Mouse (Mus musculus) mature B cell (primary cell): ENCODE measurements around the gene Rnf40.
"Not testable (repeated sequence)": the region's sequence is repeated elsewhere in the genome, so short reads cannot be mapped to it uniquely, and the experiment has no call there.

ENCODE experiments used
- in situ Hi-C: fragments of 300-500 bp; cut with MboI; formaldehyde crosslinking; loops from 2 replicates; pipeline ENCODE4 v1.14.3; 2019

Gene Rnf40

DNA sequence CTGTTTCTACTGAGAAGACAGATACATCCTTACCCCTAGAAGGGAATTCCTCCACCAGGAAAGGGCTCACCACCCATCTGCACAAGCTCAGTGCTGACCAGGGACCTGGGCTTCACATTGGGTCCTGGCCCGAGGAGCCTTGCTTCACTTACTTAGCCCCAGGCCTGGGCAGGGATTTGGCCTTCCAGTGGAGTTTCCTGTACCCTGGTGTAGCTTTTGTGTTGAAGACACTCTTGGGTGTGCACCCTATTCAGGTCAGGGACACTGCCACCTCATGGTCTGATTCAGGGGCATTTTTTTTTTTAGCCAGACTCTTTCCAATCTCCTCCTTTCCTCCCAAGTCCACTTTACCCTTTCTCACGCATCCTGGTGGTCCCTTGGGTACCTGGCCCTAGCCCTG, 14.3 kb downstream of the Rnf40 start:
- in situ Hi-C loops, result no loop called here

DNA sequence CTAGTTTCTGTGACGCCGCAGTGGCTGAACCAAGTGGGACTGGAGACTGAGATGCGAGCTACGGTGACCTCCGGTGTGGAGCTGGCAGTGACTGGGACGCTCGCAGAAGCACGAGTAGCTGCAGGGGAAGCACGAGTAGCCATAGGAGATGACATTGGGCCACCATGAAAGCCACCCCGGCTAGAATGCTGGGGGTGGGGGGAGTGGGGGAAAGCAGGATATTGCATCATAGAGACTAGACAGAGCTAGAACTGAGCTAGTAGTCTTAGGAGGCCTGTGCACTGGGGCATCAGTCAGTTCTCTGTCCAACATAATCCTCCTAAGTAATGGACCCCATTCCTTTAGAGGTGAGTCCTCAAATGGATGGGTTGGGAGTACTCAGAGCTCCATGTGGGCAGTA, 15.7 kb downstream of the Rnf40 start:
- in situ Hi-C loops, result no loop called here

DNA sequence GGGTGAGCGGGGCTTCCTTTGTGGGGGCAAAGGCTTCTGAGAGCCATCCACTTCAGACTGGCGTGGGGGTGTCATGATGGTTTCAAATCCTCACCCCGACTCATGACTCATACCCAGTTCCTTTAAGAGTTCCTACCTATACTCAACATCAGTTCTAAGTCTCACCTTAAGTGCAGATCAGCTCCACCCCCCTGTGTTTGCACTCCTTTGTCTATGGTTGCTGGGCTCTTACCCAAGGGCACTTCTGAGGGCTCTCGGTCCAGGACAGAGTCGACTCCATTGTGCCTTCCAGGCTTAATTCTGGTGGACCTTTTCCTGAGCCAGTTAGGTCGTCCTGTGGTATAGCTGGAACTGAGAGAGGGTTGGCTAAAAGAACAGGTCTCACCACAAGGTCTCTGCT, 18.6 kb downstream of the Rnf40 start:
- in situ Hi-C loops, result no loop called here

DNA sequence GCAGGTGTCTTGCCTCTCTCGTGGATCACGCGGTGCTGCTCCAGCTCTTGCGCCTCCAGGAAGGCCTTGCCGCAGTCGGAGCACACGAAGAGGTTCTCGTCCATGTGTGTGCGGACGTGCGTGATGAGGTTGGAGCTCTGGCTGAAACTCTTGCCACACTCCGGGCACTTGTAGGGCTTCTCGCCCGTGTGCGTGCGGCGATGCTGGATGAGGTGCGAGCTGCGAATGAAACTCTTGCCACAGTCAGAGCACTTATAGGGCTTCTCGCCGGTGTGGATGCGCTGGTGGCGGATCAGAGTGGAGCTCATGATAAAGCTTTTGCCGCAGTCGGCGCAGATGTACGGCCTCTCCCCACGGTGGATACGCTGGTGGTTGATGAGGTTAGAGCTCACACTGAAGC, 22.4 kb downstream of the Rnf40 start:
- in situ Hi-C loops, result no loop called here

DNA sequence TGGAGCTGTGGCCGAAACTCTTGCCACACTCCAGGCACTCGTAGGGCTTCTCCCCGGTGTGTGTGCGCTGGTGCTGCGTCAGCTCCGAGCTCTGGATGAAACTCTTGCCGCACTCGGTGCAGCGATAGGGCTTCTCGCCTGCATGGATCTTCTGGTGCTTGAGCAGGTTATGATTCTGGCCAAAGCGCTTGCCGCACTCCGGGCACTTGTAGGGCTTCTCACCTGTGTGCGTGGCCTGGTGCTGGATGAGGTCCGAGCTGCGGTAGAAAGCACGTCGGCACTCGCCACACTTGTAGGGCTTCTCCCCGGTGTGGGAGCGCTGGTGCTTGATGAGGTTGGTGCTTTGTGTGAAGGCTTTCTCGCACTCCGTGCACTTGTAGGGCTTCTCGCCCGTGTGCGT, 23.0 kb downstream of the Rnf40 start:
- in situ Hi-C loops, result no loop called here

DNA sequence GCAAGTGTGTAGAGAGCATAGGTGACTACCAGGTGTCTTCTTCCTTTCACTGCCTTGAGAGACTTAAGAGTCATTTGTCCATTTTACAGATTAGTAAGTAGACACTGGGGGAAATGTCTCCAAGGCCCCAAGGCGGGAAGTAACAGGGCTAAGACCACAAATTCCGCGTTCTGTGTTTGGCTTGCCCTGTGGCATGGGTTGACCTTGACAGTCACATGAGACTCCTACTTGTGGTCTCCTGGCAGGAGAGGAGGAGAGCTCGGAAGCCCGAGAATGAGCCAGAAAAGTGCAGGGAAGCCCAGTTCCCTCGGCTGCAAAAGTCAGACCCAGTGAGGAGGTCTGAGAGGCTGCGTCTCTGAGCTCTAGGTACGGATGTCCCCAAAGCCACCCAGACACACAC, 24.9 kb downstream of the Rnf40 start:
- in situ Hi-C loops, result no loop called here

DNA sequence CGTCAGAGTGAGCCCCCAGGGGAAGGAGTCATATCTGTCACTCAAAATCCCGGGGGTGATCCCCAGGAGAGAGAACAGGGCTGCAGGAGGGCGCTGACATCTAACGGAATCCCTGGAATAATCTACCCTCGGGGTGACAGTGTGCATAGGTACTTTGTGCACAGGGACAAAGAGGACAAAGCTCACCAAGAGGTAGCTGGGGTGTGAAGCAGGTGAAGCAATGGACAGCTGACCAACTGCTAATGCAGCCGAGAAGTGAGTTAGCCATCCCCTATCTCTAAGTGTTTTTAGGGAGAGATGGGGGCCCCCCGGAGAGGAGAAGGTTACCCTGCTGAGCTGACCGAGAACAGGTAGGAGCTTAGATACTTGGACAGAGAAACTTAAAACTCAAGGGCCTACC, 25.5 kb downstream of the Rnf40 start:
- in situ Hi-C loops, result no loop called here

DNA sequence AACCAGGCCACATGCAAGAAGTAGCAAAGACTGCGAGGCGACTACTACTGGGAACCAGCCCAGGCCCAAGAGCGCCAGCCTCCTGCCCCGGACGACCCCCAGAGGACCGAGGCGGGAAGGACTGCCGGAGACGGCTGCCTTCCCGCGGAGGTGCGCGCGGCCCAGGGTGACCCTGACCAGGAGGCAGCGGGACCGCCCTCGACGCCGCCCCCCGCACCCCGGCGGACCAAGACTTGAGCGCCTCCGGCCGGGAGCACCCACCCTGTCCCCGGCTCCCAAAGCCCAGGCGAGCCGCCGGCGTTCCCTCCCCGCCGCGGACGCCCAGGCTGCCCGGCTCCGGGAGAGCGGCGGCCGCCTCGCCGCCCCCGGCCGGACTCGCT, 25.9 kb downstream of the Rnf40 start:
- in situ Hi-C loops, result no loop called here

DNA sequence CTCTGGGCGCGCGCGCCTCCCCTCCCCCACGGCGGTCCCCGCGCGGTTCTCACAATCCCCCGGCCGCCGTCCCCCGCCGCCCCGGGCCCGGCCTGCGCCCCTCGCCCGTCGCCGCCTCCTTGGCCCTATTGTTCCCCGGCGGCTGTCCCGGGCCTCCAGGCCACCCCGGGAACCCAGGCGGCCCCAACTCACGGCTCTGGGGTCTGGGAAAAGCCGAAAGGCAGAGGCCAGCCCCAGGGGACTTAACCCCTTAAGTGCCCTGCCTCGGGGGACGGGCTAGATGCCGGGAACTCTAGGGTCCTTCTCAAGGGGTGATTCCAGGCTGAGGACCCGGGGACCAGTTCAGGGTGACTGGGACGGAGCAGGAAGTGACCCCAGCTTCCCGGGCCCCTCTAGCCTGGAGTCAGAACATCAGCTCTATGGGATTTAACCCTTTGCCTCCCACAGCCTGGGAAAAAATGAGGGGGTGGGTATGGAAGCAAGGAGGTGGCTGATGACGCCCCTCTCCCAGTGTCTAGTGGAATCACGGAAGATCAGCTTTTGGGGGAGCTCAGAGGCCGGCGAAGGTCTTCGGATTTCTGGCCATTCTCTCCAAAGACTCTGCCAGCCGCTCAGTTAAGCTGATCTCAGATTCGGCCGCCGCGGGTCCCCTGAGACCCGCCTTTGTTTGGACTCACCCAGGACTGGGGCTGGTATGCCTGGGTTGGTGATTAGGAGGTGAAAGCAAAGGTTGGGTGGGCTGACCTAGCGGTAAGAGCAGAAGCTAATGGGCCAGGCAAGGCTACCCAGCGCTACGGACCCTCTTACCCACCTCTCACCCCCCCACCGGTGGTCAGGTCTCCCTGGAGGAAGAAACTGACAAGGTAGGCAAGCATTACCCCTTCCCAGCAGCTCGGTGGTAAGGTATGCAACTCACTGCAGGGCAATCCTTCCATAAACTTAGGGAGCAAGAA, 26.6 kb downstream of the Rnf40 start, which contains the start of gene Zfp629:
Gene Zfp629 (minus strand): TSS at position 907 of the 953 bp plus-strand sequence.
- in situ Hi-C loops, result no loop called here

DNA sequence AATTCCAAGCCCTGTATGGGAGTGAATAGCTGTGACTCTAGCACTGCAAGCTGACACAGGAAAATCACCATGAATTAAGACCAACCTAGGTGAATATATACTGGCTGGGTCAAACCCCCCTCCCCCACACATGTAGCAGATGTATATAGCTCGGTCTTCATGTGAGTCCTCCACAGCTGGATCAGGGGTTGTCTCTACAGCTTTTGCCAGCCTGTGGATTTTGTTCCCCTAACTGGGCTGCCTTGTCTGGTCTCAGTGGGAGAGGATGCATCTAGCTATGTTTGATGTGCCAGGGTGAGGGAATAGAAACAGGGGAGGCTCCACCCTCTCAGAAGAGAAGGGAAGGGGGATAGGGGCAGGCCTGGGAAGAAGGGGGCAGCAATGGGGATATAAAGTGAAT, 27.8 kb downstream of the Rnf40 start:
- in situ Hi-C loops, result no loop called here

DNA sequence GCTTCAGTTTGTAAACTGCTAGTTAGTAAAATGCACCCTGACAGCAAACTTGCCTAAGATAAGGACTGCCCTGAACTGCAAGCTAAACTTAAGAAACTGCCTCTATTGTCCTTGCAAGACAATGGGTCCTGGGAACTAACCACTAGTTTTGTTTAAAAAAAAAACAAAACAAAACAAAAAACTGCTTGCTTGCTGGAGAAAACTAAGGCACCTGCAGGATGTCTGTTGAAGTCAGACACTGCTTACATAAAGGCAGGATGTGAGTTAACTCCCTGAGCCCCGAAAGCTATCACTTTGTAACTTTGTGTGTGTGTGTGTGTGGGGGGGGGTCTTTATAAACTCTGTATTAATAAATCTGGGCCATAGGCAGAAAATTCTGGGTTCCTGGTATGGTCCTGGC, 28.3 kb downstream of the Rnf40 start:
- in situ Hi-C loops, result no loop called here

DNA sequence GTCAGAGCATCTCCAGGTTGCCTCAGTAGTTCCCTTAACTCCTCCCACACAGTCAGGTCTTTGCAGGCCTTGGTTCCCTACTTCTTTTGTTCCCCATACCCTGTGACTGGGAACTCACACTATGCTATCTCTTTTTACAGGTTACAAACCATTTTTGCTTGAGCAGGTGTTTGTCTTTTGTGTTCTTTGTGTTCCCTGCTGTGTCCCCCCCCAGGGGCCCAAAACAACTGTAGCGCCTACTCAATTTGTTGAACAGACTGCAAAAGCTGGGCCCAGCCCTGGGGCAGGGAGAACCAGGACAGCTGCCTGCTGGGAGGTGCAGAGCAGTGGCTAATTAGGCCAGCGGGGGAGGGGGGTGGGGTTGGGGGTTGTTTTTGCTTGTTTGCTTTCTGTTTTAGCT, 29.4 kb downstream of the Rnf40 start:
- in situ Hi-C loops, result no loop called here

DNA sequence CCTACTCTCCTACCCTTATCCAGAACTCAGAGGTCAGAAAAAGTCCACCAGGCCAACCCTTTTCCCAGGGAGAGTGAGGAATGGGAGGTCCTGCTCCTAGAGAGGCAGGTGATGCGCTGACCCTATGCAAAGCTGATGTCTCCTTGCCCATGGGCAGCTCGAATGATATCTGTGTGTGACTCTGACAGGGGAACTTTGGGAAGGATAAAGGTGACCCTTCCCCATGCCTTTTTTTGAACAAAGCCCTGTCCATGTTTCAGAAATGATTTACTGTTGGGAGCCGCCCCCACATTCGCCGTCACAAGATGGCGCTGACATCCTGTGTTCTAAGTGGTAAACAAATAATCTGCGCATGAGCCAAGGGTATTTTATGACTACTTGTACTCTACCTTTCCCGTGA, 29.8 kb downstream of the Rnf40 start:
- in situ Hi-C loops, result not testable (repeated sequence)

DNA sequence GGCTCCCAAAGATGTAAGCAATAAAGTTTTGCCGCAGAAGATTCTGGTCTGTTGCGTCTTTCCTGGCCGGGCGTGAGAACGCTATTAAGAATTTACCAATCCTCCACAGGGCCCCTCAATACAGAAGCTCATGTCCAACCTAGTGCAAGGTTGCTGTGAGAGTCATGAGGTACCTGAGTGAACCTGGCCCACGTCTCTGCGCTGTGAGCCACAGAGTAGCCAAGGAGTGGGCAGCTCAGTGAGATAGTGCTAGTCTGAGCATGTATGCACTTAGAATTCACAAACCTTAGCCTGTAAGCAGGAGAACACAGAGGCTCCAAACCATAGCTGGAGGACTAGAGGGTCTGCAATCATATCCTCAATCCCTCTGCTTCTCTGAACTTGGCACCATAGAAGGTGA, 37.5 kb downstream of the Rnf40 start:
- in situ Hi-C loops, result no loop called here

DNA sequence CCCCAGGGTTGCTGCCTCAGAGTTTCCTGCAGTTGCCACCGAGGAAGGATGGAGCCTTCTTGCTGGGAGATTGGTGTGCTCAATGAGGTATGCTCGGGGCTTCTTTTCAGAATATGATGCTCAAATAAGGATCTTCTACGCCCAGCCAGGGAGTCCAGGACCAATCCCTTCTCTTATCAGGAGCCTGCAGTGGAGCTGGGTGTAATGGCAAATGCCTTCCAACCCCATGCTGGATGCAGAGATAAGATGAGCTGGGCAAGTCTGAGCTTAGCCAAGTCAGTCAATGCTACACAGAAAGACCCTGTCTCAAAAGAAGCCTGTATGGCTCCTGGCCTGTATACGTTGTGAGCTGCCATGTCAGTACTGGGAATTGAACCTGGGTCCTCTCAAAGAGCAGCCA, 37.9 kb downstream of the Rnf40 start:
- in situ Hi-C loops, result no loop called here

DNA sequence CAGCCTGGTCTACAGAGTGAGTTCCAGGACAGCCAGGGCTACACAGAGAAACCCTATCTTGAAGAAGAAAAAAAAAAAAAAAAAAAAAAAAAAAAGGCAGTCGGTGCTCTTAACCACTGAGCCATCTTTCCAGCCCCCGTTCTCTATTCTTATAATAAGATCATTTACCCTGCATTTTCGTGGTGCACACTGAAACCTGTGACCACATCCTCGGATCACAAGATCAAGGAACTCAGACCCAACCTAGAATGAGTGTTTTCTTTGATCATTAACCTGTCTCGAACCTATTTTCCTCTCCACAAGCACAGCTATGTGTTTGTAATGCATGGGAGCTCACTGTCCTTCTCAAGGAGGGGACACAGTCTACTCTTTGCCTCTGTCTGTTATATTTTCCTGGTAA, 40.1 kb downstream of the Rnf40 start:
- in situ Hi-C loops, result no loop called here

DNA sequence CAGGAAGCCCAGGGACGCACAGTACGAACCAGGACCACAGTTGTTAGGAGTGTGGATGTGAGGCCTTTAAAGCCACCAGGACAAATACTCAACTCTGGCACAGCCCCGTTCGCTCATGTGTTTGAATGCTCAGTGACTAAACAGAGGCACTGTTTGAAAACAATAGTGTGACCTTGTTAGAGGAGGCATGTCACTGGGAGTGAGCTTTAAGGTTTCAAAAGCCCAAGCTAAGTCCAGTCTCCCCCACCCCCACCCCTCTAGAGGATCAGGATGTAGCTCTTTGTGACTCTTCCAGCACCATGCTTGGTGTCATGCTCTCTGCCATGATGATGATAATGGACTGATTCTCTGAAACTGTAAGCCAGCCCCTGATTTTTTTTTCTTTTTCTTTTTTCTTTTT, 42.8 kb downstream of the Rnf40 start:
- in situ Hi-C loops, result no loop called here

DNA sequence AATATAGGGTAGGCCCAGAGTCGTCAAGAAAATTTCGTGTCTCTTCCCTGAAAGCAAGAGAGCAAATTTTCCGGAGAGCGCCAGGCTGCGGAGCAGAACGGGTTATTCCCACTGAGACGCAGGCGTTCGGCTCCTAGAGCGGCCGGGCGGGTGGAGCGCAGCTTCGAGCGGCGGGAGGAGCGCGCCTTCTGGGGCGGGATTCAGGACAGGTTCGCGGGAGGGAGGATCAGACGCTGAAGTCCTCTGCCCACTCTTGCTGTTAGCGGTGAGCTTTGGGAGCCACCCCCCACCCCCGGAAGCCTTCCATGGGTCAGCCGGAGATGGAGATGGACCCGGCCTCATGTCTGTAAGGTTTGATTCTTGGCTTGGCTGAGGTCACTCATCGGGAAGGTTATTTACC, 48.4 kb downstream of the Rnf40 start:
- in situ Hi-C loops, result no loop called here

DNA sequence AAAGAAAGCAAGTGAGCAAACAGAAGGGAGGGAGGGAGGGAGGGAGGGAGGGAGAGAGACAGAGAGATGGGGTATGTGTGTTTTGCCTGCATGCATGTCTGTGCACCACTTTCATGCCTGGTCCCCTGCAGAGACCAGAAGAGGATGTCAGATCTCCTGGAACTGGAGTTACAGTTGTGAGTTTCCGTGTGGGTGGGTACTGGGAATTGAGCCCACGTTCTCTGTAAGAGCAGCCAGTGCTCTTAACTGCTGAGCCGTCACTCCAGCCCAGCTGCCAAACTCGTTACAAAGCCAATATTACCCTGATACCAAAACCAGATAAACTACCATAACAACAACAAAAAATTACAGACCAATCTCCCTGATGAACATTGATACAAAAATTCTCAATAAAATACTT, 52.7 kb downstream of the Rnf40 start:
- in situ Hi-C loops, result no loop called here

DNA sequence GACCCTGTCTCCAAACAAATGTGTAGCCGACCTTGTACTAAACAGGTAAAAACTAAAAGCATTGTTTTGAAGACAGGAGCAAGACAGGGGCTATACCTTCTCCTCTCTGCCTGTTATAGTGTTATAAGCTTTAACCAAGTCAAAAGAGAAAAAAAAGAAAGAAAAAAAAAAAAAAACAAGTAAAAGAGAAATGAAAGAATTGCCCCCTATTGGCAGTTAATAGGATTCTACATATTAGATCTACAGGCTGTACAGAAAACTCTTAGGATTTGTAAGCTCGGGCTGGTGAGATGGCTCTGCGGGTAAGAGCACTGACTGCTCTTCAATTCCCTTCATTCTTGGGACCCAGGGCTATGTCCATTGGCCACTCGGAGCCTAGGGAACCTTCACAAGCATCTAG, 53.7 kb downstream of the Rnf40 start:
- in situ Hi-C loops, result no loop called here

DNA sequence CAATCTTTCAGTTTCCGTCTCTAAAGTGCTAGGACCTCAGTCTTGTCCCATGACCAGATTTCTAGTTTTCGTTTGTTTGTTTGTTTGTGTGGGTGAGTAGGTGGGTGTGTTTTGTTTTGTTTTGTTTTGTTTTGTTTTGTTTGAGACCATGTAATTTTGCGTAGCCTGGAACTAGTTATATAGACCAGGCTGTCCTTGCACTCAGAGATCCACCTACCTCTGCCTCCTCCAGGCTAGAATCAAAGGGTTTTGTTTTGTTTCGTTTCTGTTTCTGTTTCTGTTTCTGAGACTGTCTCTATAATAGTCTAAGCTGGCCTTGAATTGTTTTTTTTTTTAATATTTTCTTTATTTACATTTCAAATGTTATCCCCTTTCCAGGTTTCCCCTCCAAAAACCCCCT, 57.8 kb downstream of the Rnf40 start:
- in situ Hi-C loops, result no loop called here

DNA sequence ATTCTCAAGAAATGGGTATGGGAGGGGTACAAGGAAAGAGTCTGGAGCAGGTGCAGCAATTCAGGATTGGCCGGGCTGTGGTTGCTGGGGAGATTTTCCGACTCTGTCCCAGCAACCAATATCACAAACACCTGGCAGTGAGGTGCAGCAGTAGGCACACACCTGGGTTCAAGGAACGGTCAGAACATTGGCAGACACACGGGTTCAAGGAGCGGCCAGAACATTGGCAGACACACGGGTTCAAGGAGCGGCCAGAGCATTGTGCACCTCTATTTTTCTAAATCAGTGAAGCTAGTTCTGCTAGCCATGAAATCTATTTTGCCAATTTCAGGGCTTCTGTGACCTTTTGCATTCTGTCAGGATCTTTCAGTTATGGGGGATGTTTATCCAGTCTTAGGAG, 59.0 kb downstream of the Rnf40 start:
- in situ Hi-C loops, result not testable (repeated sequence)

DNA sequence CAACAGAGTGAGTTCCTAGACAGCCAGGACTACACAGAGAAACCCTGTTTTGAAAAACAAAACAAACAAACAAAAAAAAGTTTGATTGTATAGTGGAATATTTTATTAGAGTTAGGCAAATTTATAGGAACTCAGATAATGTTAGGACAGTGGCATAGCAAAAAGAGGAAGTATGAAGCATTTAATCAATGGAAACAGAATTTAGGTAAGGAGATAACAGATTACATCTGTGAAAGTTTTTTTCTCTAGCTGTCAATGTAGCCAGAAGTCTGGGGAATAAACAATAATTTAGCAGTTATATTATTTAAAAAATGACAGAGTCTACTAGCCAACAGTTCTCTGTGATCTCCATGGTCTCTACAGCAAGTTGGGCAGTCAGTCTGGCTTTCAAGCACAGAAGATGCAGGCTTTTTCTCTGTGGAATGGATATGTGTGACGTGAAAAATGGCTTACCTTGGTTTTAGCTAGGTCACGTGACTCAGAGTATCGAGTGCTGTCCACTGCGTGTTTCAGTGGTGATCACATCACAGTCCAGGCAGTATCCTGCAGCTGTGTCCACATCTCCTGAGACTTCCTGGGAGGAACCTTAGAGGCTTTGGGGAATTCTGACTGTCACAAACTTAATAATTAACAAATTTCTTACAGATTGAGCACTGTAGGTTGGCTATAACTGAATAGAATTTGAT, 60.1 kb downstream of the Rnf40 start:
- in situ Hi-C loops, result no loop called here
